Mouse (Mus musculus): Measurements from ENCODE around the gene Kcnh8. TPM values are rescaled to one million over a fixed set of nuclear protein-coding genes. Genes with fewer than 3 reads are reported as not detected.

Kcnh8 gene
- total RNA-seq, 2 experiments from 2014 or later = 0.10 to 0.16 TPM

- DNase-seq = no peak
Observed at GRCm38 (mm10) chr17:52829678-52830077, 227.2 kb downstream of the Kcnh8 start.

DNA sequence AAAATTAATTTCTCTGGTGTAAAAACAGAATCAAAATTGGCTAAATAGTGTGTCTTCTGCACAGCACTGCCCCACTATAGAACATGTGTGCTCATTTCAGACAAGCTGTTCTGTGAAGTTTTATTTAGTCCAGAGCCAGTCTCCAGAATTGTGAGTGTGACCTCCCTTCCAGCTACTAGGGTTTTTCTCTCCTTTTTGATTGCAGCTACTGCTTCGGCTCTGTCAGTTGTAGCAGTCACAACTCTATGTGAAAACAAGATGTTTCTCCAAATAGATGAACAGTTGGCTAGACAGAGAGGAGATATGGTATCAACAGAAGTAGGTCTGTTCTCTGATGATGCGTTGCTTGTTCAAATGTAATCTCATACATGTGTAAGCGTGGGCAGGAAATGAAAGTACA is 270.7 kb downstream of the Kcnh8 start:
- DNase-seq = no peak

- DNase-seq = no peak
Observed at GRCm38 (mm10) chr17:52878964-52879363, 276.5 kb downstream of the Kcnh8 start.

DNA sequence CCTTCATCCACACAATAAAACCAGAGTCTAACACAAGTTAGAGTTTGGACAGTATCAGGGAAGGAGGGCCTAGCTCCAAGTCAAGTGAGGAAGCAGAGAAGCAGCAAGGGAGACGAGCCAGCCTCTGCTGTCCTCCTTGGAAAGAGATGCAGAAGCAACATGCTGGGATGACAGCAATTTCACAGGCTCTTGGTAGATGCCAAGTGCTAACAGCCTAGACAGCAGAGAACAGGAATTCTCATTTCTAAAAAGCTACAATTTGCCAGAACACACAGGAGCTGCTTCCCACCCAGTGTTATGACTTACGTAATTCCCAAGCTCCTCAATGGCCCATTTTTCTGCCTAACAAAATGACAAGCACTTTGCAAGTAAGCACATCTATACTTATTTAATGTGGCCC is 277.5 kb downstream of the Kcnh8 start:
- no peak for DNase-seq

DNA sequence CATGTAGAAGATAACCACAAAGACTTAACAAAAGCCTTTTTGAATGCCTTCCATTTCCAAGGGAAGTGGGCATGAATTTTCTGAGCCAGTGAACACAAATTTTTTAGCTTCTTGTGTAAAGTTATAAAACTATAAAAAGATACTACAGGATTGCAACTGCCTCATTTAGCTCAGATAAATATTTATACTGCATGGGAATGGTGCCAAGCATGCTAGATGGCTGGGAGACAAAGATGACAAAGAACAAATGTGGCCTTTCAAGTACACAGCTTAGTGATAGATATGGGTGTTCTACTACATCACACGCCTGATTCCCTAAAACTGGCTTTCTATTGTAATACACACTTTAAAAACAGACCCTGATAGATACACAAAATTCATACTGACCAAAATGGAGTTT is 282.7 kb downstream of the Kcnh8 start:
- DNase-seq = no peak

GRCm38 (mm10) chr17:52920519-52921106 is 318.1 kb downstream of the Kcnh8 start:
- DNase-seq = no peak

DNA sequence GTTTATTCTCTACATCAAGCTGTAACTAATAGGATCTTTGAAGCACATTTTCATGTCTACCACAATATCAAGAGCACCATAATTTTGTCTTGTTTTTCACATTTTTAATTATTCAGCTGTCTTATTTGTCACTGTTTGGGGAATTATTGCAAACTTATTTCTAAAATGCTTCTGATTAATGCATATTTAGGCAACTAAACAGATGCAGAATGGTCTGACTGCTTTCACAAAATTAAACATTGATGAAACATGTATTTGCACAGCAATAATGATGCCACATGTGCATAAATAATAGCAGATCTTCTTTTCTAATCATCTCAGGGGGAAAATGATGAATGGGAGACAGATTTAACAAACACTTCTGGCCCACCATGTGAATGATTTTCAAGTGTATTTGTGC is 341.5 kb downstream of the Kcnh8 start:
- no peak for DNase-seq

DNA sequence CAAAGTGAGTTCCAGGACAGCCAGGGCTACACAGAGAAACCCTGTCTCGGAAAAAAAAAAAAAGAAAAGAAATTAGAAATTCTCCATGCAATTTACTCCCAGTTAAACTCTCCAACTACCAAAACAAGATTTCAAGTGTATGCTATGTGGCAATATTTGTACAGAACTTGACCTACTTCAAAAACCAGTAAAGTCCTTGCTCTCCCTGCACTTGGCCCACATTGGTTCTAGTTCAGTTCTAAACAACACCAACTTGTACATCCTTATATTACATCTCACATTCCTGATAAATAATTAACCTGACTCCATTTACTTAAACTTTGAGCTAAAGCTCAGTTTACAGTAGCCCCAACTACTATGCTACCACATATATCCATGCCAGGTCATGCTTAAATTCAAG is 370.2 kb downstream of the Kcnh8 start:
- DNase-seq = no peak

DNA sequence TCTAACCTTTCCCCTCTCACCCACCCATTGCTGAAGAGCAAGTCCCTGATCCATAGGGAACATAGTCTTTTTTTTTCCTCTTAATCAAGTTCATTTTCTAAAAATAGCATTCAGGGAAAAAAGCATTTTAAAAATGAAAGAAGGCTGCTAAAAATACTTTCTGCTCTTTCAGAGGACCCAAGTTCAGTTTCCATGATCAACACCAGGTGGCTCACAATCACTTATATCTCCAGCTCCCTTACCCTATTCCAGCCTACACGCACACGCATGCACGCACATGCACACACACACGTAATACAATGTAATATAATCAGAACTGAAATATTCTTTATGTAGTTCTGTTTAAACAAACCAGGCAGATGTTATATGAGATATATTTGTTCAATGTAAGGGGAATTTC is 378.4 kb downstream of the Kcnh8 start:
- no peak for DNase-seq

Data from adrenal gland, postnatal 36 days (tissue).